Mouse (Mus musculus) erythroblast, embryonic 14.5 days (primary cell): ENCODE measurements around the gene Olfr686.

Source experiments
- GATA1 ChIP-seq: IDR thresholded peaks from 2 replicates; pipeline ENCODE4 v1.6.1; 2012; ENCODE audit warnings: low read length, inconsistent platforms, mixed read lengths
- TAL1 ChIP-seq: IDR thresholded peaks from 3 replicates; pipeline ENCODE4 v1.6.1; 2012; ENCODE audit warnings: low read length, inconsistent platforms, mixed read lengths

DNA sequence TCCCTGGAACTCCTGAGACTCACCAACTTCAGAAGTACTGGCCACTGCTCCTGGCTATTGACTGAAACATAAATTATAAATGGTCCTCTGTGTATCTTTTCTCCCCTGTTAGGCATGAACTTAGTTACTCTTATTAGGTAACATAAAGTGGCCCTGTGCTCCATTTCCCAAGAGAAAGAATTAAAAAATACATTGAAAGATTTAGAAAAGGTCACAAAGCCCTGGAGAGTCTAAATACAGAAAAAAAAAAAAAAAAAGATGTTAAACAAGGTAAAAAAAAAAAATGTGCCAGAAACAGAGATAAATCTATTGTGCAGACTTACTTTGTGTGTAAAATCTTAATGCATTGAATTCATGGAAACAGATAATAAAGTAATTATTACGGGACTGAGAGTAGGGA, 43.7 kb downstream of the Olfr686 start, which contains the start of gene Olfr684:
- TF ChIP-seq GATA1 = no peak
- TF ChIP-seq TAL1 = no peak
